Mouse (Mus musculus): Measurements from ENCODE around the gene Dctpp1. TPM values are rescaled to one million over a fixed set of nuclear protein-coding genes. Genes with fewer than 3 reads are reported as not detected.

The Dctpp1 gene
- polyA plus RNA-seq, 2 experiments, result 62.2 to 104 TPM

- H3K36me3 ChIP-seq (replicated peaks; ENCODE audit: control insufficient read depth, insufficient read depth, low read depth), result no peaks in the 10 kb centered on the region
- TF ChIP-seq EP300 (IDR thresholded peaks at IDR 0.05; ENCODE audit: low read depth) (no peak), CTCF (IDR thresholded peaks at IDR 0.05; ENCODE audit: low read depth) (peak; percentile 27; the same call in 1 of the 2 replicates)
- H3K4me2 ChIP-seq (ENCODE audit: low read depth), result no peak overlapping the region
- no peak overlapping the region for H3K9ac ChIP-seq (replicated peaks)
- 14% methylated on average over 5 of the region's 10 CpGs for WGBS (ENCODE audit: insufficient replicate concordance)
- DNase-seq (ENCODE audit: low read depth in 3 of 3, low spot score in 3 of 3) (no peak), ATAC-seq (ENCODE audit: insufficient read depth) (peak; percentile 83)
- no peaks in the 10 kb centered on the region for H3K9me3 ChIP-seq (ENCODE audit: control insufficient read depth, low read length)
- H3K4me3 ChIP-seq (ENCODE audit: insufficient read depth in 1 of 2, low read depth in 2 of 2, low read length in 2 of 2), result no peak overlapping the region
- H3K27ac ChIP-seq, result no peak overlapping the region
- no peaks in the 10 kb centered on the region for H3K27me3 ChIP-seq (ENCODE audit: control insufficient read depth, insufficient read depth, low read length)
- H3K4me1 ChIP-seq (replicated peaks; ENCODE audit: control insufficient read depth in 2 of 2, insufficient read depth in 2 of 2, low read length in 1 of 2), result peaks cover 0 to 12% of the 10 kb centered on the region in 2 experiments; a peak in 2 of 4 replicates
These were observed 24.6 kb upstream of the Dctpp1 start for GRCm38 (mm10) chr7:127285154-127285553.

- no peaks in the 10 kb centered on the region for H3K9me3 ChIP-seq (ENCODE audit: control insufficient read depth, low read length)
- no peak for TF ChIP-seq EP300 (IDR thresholded peaks at IDR 0.05; ENCODE audit: low read depth)
- H3K9ac ChIP-seq (replicated peaks), result no peak overlapping the region
- no peak overlapping the region for H3K4me3 ChIP-seq (ENCODE audit: insufficient read depth in 1 of 2, low read depth in 2 of 2, low read length in 2 of 2)
- H3K4me1 ChIP-seq (replicated peaks; ENCODE audit: control insufficient read depth in 2 of 2, insufficient read depth in 2 of 2, low read length in 1 of 2), result peaks cover 0 to 17% of the 10 kb centered on the region in 2 experiments; a peak in 2 of 4 replicates
- 46% methylated on average over 2 of the region's 2 CpGs for WGBS (ENCODE audit: insufficient replicate concordance)
- DNase-seq (ENCODE audit: low read depth in 3 of 3, low spot score in 3 of 3) (no peak), ATAC-seq (ENCODE audit: insufficient read depth) (no peak)
- no peak overlapping the region for H3K27ac ChIP-seq
- H3K4me2 ChIP-seq (ENCODE audit: low read depth), result no peak overlapping the region
- H3K27me3 ChIP-seq (ENCODE audit: control insufficient read depth, insufficient read depth, low read length), result no peaks in the 10 kb centered on the region
- no peaks in the 10 kb centered on the region for H3K36me3 ChIP-seq (replicated peaks; ENCODE audit: control insufficient read depth, insufficient read depth, low read depth)
These were observed 21.7 kb upstream of the Dctpp1 start for GRCm38 (mm10) chr7:127282190-127282589.

GRCm38 (mm10) chr7:127281114-127281513, 20.6 kb upstream of the Dctpp1 start:
- ATAC-seq (ENCODE audit: insufficient read depth) (no peak), DNase-seq (ENCODE audit: low read depth in 3 of 3, low spot score in 3 of 3) (no peak)
- Histone ChIP-seq H3K9ac (replicated peaks) (no peak overlapping the region), H3K4me2 (ENCODE audit: low read depth) (no peak overlapping the region), H3K36me3 (replicated peaks; ENCODE audit: control insufficient read depth, insufficient read depth, low read depth) (no peaks in the 10 kb centered on the region), H3K4me1 (replicated peaks; ENCODE audit: control insufficient read depth in 2 of 2, insufficient read depth in 2 of 2, low read length in 1 of 2) (peaks cover 0 to 22% of the 10 kb centered on the region in 2 experiments; a peak in 2 of 4 replicates), H3K9me3 (ENCODE audit: control insufficient read depth, low read length) (no peaks in the 10 kb centered on the region), H3K27me3 (ENCODE audit: control insufficient read depth, insufficient read depth, low read length) (no peaks in the 10 kb centered on the region), H3K27ac (no peak overlapping the region), H3K4me3 (ENCODE audit: insufficient read depth in 1 of 2, low read depth in 2 of 2, low read length in 2 of 2) (no peak overlapping the region)
- 17% methylated on average over 4 of the region's 4 CpGs for WGBS (ENCODE audit: insufficient replicate concordance)
- no peak for TF ChIP-seq EP300 (IDR thresholded peaks at IDR 0.05; ENCODE audit: low read depth)
- no peak for TF ChIP-seq CTCF (IDR thresholded peaks at IDR 0.05; ENCODE audit: low read depth)

- ATAC-seq (ENCODE audit: insufficient read depth) (no peak), DNase-seq (ENCODE audit: low read depth in 3 of 3, low spot score in 3 of 3) (no peak)
- WGBS (ENCODE audit: insufficient replicate concordance), result 65% methylated on average over 3 of the region's 3 CpGs
- no peaks in the 10 kb centered on the region for H3K9me3 ChIP-seq (ENCODE audit: control insufficient read depth, low read length)
- H3K4me1 ChIP-seq (replicated peaks; ENCODE audit: control insufficient read depth in 2 of 2, insufficient read depth in 2 of 2, low read length in 1 of 2), result peaks cover 0 to 17% of the 10 kb centered on the region in 2 experiments; a peak in 2 of 4 replicates
- TF ChIP-seq CTCF (IDR thresholded peaks at IDR 0.05; ENCODE audit: low read depth) (no peak), EP300 (IDR thresholded peaks at IDR 0.05; ENCODE audit: low read depth) (no peak)
- H3K27ac ChIP-seq, result no peak overlapping the region
- H3K36me3 ChIP-seq (replicated peaks; ENCODE audit: control insufficient read depth, insufficient read depth, low read depth), result no peaks in the 10 kb centered on the region
- H3K4me2 ChIP-seq (ENCODE audit: low read depth), result no peak overlapping the region
- H3K27me3 ChIP-seq (ENCODE audit: control insufficient read depth, insufficient read depth, low read length), result no peaks in the 10 kb centered on the region
- no peak overlapping the region for H3K9ac ChIP-seq (replicated peaks)
- H3K4me3 ChIP-seq (ENCODE audit: insufficient read depth in 1 of 2, low read depth in 2 of 2, low read length in 2 of 2), result no peak overlapping the region
These were observed 19.6 kb upstream of the Dctpp1 start for GRCm38 (mm10) chr7:127280092-127280491.

GRCm38 (mm10) chr7:127278311-127278710, 17.8 kb upstream of the Dctpp1 start:
- H3K36me3 ChIP-seq (replicated peaks; ENCODE audit: control insufficient read depth, insufficient read depth, low read depth), result no peaks in the 10 kb centered on the region
- 10% methylated on average over 8 of the region's 8 CpGs for WGBS (ENCODE audit: insufficient replicate concordance)
- H3K27ac ChIP-seq, result no peak overlapping the region
- H3K9ac ChIP-seq (replicated peaks), result no peak overlapping the region; the same call in 1 of the 2 replicates
- DNase-seq (ENCODE audit: low read depth in 3 of 3, low spot score in 3 of 3), result no peak
- no peak overlapping the region for H3K4me2 ChIP-seq (ENCODE audit: low read depth)
- ATAC-seq (ENCODE audit: insufficient read depth), result no peak
- H3K4me1 ChIP-seq (replicated peaks; ENCODE audit: control insufficient read depth in 2 of 2, insufficient read depth in 2 of 2, low read length in 1 of 2), result peaks cover 0 to 18% of the 10 kb centered on the region in 2 experiments
- TF ChIP-seq CTCF (IDR thresholded peaks at IDR 0.05; ENCODE audit: low read depth) (peak; percentile 83), EP300 (IDR thresholded peaks at IDR 0.05; ENCODE audit: low read depth) (no peak)
- no peaks in the 10 kb centered on the region for H3K27me3 ChIP-seq (ENCODE audit: control insufficient read depth, insufficient read depth, low read length)
- no peak overlapping the region for H3K4me3 ChIP-seq (ENCODE audit: insufficient read depth in 1 of 2, low read depth in 2 of 2, low read length in 2 of 2)
- H3K9me3 ChIP-seq (ENCODE audit: control insufficient read depth, low read length), result no peaks in the 10 kb centered on the region
